Mouse (Mus musculus): ENCODE data around the gene Elmod1. TPM values are rescaled to one million over a fixed set of nuclear protein-coding genes. Genes with fewer than 3 reads are reported as not detected.

The Elmod1 gene
- polyA plus RNA-seq, 1 experiment from 2014 or later, result 1.2 TPM

DNA sequence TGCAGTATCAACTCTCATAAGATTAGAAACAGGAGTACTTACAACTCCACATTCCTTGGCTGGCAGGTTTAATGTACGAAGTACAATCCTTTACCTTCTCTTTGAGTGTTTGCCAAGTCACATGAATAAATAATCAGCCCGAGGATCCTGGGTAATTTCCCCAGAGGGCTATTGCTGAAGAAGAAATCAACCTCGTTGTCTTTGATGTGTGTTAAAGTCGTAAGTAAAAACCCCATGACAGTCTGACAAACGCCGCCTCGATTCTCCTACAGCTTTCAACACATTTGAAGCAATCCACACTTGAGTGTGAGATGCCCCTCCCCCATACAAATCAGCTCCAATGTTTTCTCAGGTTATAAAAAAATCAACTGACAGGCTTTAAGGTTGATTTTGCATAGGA, 44.2 kb downstream of the Elmod1 start:
- 0 out of 2 replicates have a peak, but pooled peaks cover 3% of the 10 kb centered on the region for H3K4me1 ChIP-seq (replicated peaks; ENCODE audit: control insufficient read depth, insufficient read depth, low read length)
- 14% methylated on average over 7 of the region's 7 CpGs for WGBS

DNA sequence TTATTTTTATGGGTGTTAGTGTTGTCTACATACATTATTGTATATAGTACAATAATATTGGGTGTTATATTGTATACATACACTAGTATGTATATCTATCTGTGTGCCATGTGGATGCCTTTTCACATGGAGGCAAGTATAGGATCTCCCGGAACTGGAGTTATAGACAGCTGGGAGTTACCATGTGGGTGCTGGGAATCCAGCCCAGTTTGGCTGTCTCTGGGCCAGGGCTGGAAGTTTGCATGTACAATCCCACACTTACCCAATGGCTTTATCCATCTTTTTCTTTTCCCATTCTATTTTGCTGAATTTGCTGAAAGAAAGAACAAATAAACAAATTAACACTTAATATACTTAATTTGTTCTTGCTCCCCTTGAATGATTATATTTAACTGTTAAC, 54.0 kb downstream of the Elmod1 start:
- WGBS, result 94% methylated on average over 1 of the region's 1 CpGs
- Histone ChIP-seq H3K9ac (ENCODE audit: low read length) (no peak overlapping the region), H3K4me1 (replicated peaks; ENCODE audit: control insufficient read depth, insufficient read depth, low read length) (no peaks in the 10 kb centered on the region), H3K4me3 (ENCODE audit: low read depth, low read length) (no peak overlapping the region), H3K9me3 (ENCODE audit: control insufficient read depth, low read length) (no peaks in the 10 kb centered on the region), H3K36me3 (ENCODE audit: control insufficient read depth, insufficient read depth, low read length) (no peaks in the 10 kb centered on the region), H3K27ac (ENCODE audit: low read depth) (no peak overlapping the region), H3K27me3 (replicated peaks; ENCODE audit: control insufficient read depth, insufficient read depth, low read length) (no peaks in the 10 kb centered on the region), H3K4me2 (ENCODE audit: low read length) (no peak overlapping the region)
- no peak for ATAC-seq (replicated peaks; ENCODE audit: low FRiP score, low TSS enrichment, low read depth)
- DNase-seq (ENCODE audit: low spot score), result no peak

More for the DNA sequence above, 44.2 kb downstream of the Elmod1 start:
- no peak overlapping the region for H3K4me3 ChIP-seq (ENCODE audit: low read depth, low read length)
- ATAC-seq (replicated peaks; ENCODE audit: low FRiP score, low TSS enrichment, low read depth) (no peak), DNase-seq (ENCODE audit: low spot score) (no peak)
- H3K27me3 ChIP-seq (replicated peaks; ENCODE audit: control insufficient read depth, insufficient read depth, low read length), result no peaks in the 10 kb centered on the region
- H3K9ac ChIP-seq (ENCODE audit: low read length), result no peak overlapping the region
- H3K36me3 ChIP-seq (ENCODE audit: control insufficient read depth, insufficient read depth, low read length), result no peaks in the 10 kb centered on the region
- H3K4me2 ChIP-seq (ENCODE audit: low read length), result no peak overlapping the region
- H3K27ac ChIP-seq (ENCODE audit: low read depth), result no peak overlapping the region
- no peaks in the 10 kb centered on the region for H3K9me3 ChIP-seq (ENCODE audit: control insufficient read depth, low read length)

DNA sequence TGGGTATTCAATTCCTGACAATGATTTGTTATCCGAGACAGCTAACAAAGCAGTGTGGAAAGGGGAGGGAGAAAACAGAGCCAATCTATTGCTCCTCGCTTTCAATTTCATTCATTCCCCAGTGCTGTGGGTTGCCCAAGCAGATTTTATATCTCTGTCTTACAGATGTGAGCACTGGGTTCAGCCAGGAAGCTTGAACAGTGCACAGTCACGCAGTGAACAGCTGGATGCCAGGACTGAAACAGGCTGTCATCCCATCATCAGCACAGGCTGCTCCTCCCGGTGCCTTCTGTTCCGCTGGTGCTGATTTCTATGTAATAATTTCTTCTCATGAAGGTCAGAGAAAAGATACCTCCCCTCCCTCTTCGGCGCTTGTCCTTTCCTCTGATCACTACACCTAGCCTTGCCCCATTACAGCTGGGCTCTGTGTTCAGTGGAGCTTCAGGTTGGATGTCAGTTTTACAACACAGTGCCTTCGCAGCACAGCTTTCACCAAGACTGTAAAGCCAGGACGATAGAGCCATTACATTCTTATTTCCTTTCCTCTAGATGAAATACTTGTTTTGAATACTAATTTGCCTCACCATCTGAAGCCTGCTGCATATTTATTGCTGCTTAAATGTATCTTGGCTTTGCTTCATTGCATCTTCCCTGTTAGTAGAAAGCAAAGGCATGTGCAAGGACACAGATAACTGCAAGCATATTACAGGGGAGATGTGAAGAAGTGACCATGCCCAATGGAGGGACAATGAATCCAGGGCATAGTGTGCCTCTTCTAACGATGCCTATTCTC, 59.0 kb downstream of the Elmod1 start:
- H3K36me3 ChIP-seq (ENCODE audit: control insufficient read depth, insufficient read depth, low read length), result no peaks in the 10 kb centered on the region
- ATAC-seq (replicated peaks; ENCODE audit: low FRiP score, low TSS enrichment, low read depth) (no peak), DNase-seq (ENCODE audit: low spot score) (no peak)
- H3K9me3 ChIP-seq (ENCODE audit: control insufficient read depth, low read length), result no peaks in the 10 kb centered on the region
- H3K9ac ChIP-seq (ENCODE audit: low read length), result no peak overlapping the region
- H3K4me2 ChIP-seq (ENCODE audit: low read length), result no peak overlapping the region
- no peak overlapping the region for H3K27ac ChIP-seq (ENCODE audit: low read depth)
- WGBS, result 74% methylated on average over 10 of the region's 10 CpGs
- H3K4me3 ChIP-seq (ENCODE audit: low read depth, low read length), result no peak overlapping the region
- no peaks in the 10 kb centered on the region for H3K27me3 ChIP-seq (replicated peaks; ENCODE audit: control insufficient read depth, insufficient read depth, low read length)
- H3K4me1 ChIP-seq (replicated peaks; ENCODE audit: control insufficient read depth, insufficient read depth, low read length), result no peaks in the 10 kb centered on the region

DNA sequence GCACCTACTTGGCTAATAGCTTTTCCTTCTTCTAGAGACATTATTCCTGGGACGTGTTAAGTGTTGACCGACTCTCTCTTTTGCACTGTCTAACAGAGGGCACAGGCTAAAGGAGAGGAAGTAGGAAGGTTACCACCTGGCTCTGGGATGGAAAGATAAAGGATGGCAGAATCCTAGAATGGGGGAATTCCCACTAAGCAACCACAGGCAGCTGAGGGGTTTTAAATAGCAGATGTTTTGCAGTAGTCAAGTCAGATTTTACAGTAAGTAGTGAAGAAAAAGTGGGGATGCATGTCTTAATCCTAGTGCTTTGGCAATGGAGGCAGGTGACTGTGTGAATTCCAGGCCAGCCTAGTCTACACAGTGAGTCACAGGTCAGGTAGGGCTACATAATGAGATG, 64.3 kb downstream of the Elmod1 start:
- Histone ChIP-seq H3K27me3 (replicated peaks; ENCODE audit: control insufficient read depth, insufficient read depth, low read length) (no peaks in the 10 kb centered on the region), H3K36me3 (ENCODE audit: control insufficient read depth, insufficient read depth, low read length) (no peaks in the 10 kb centered on the region)

DNA sequence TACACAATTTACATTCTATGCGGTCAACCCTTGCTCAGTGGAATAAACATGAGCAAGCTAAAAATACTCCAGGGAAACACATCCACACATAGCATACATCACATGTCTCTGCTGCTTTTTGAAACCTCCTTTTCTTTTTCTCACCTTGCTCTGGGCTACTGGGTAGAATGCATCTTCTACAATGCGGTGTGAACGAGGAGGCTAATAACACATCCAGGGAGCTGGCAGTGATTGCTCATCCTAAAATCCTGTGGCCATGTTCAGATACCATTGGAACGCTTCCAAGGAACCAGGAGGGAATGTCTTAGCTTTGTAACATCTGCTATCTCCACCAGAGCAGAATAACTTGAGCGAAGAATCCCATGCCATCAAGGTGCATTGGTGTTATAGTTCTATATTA, 64.8 kb downstream of the Elmod1 start:
- H3K4me2 ChIP-seq (ENCODE audit: low read length), result no peak overlapping the region
- no peak for DNase-seq (ENCODE audit: low spot score)
- 66% methylated on average over 5 of the region's 5 CpGs for WGBS

More for the DNA sequence above, 64.3 kb downstream of the Elmod1 start:
- DNase-seq (ENCODE audit: low spot score), result no peak
- Histone ChIP-seq H3K4me3 (ENCODE audit: low read depth, low read length) (no peak overlapping the region), H3K4me1 (replicated peaks; ENCODE audit: control insufficient read depth, insufficient read depth, low read length) (no peaks in the 10 kb centered on the region), H3K9me3 (ENCODE audit: control insufficient read depth, low read length) (no peaks in the 10 kb centered on the region), H3K4me2 (ENCODE audit: low read length) (no peak overlapping the region), H3K27ac (ENCODE audit: low read depth) (no peak overlapping the region), H3K9ac (ENCODE audit: low read length) (no peak overlapping the region)
- WGBS, result 79% methylated on average over 2 of the region's 2 CpGs
- no peak for ATAC-seq (replicated peaks; ENCODE audit: low FRiP score, low TSS enrichment, low read depth)

DNA sequence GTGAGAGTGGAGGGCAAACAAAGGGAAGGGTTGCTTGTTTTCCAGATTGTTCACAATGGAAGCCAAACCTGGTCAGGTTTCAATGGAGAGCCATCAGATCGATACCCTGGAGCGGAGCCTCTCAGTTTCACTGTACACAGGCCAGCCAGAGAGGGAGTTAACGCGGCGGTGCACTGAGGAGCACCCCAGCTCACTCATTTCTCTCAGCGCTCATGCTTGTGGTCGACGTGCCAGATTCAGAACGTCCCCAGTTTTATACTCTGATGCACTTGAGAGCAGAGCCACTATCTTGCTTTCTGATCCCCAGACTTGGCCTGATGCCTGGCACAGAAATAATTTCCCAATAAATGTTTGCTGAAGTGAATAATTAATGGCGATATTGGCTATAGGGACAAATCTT, 68.3 kb downstream of the Elmod1 start:
- no peaks in the 10 kb centered on the region for H3K36me3 ChIP-seq (ENCODE audit: control insufficient read depth, insufficient read depth, low read length)
- H3K4me2 ChIP-seq (ENCODE audit: low read length), result no peak overlapping the region
- ATAC-seq (replicated peaks; ENCODE audit: low FRiP score, low TSS enrichment, low read depth), result no peak

More for the DNA sequence above, 64.8 kb downstream of the Elmod1 start:
- no peaks in the 10 kb centered on the region for H3K36me3 ChIP-seq (ENCODE audit: control insufficient read depth, insufficient read depth, low read length)
- no peaks in the 10 kb centered on the region for H3K27me3 ChIP-seq (replicated peaks; ENCODE audit: control insufficient read depth, insufficient read depth, low read length)
- H3K9ac ChIP-seq (ENCODE audit: low read length), result no peak overlapping the region
- no peak overlapping the region for H3K4me3 ChIP-seq (ENCODE audit: low read depth, low read length)
- H3K9me3 ChIP-seq (ENCODE audit: control insufficient read depth, low read length), result no peaks in the 10 kb centered on the region
- no peak overlapping the region for H3K27ac ChIP-seq (ENCODE audit: low read depth)
- no peak for ATAC-seq (replicated peaks; ENCODE audit: low FRiP score, low TSS enrichment, low read depth)
- H3K4me1 ChIP-seq (replicated peaks; ENCODE audit: control insufficient read depth, insufficient read depth, low read length), result no peaks in the 10 kb centered on the region

DNA sequence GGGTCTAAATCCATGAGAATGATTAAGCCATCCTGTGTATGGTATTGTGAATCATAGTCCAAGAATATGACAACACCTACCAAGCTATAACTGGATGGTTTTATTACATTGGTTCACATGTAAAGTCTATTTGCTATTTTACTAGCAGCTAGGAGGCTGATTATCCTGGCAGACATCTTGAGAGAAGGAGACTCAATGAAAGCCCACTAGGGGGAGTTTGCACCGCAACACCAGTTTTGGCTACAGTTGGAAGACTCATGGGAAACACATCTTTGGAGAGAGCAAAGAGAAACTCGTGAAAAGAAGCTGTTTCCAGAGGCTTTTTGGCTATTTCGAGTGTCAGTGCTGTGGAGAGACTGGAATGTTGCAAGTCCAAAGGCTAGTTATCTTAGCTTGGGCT, 69.7 kb downstream of the Elmod1 start:
- 44% methylated on average over 3 of the region's 3 CpGs for WGBS
- H3K4me1 ChIP-seq (replicated peaks; ENCODE audit: control insufficient read depth, insufficient read depth, low read length), result no peaks in the 10 kb centered on the region
- H3K4me2 ChIP-seq (ENCODE audit: low read length), result no peak overlapping the region
- no peak overlapping the region for H3K4me3 ChIP-seq (ENCODE audit: low read depth, low read length)
- DNase-seq (ENCODE audit: low spot score) (no peak), ATAC-seq (replicated peaks; ENCODE audit: low FRiP score, low TSS enrichment, low read depth) (no peak)
- no peaks in the 10 kb centered on the region for H3K36me3 ChIP-seq (ENCODE audit: control insufficient read depth, insufficient read depth, low read length)
- H3K9me3 ChIP-seq (ENCODE audit: control insufficient read depth, low read length), result no peaks in the 10 kb centered on the region
- no peak overlapping the region for H3K9ac ChIP-seq (ENCODE audit: low read length)
- no peak overlapping the region for H3K27ac ChIP-seq (ENCODE audit: low read depth)
- no peaks in the 10 kb centered on the region for H3K27me3 ChIP-seq (replicated peaks; ENCODE audit: control insufficient read depth, insufficient read depth, low read length)

More for the DNA sequence above, 68.3 kb downstream of the Elmod1 start:
- Histone ChIP-seq H3K4me3 (ENCODE audit: low read depth, low read length) (no peak overlapping the region), H3K9ac (ENCODE audit: low read length) (no peak overlapping the region), H3K4me1 (replicated peaks; ENCODE audit: control insufficient read depth, insufficient read depth, low read length) (no peaks in the 10 kb centered on the region), H3K27me3 (replicated peaks; ENCODE audit: control insufficient read depth, insufficient read depth, low read length) (no peaks in the 10 kb centered on the region), H3K9me3 (ENCODE audit: control insufficient read depth, low read length) (no peaks in the 10 kb centered on the region), H3K27ac (ENCODE audit: low read depth) (no peak overlapping the region)
- DNase-seq (ENCODE audit: low spot score), result no peak
- 84% methylated on average over 10 of the region's 10 CpGs for WGBS

DNA sequence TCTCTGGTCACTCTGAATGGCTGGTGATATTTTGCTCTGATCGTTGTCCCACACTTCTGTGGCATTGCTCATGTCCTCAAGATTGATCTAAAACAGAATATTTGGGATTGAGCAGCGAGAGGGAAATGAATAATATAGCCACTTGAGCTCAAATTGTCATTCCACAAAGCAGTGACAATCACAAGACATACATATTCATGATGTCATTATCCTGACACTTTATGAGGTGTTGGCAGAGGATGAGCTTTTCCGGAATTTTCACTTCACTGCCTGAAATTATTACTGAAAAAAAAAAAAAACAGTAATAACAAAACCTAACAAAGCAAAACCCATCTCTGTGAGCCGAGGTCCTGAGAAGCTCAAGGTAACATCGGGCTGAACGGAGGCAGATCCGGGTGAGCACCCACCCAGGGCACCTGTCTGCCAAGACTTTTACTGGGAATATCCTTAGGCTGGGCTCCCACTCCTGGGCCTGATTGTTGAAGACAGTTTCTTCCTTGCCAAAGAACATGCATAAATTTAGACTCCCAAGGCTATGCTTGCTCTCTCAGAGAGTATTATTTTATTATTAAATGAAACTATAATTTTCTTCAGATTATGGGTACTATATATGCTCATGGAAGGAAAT, 71.8 kb downstream of the Elmod1 start:
- H3K36me3 ChIP-seq (ENCODE audit: control insufficient read depth, insufficient read depth, low read length), result no peaks in the 10 kb centered on the region
- DNase-seq (ENCODE audit: low spot score) (no peak), ATAC-seq (replicated peaks; ENCODE audit: low FRiP score, low TSS enrichment, low read depth) (no peak)
- H3K9me3 ChIP-seq (ENCODE audit: control insufficient read depth, low read length), result no peaks in the 10 kb centered on the region
- H3K9ac ChIP-seq (ENCODE audit: low read length), result no peak overlapping the region
- no peaks in the 10 kb centered on the region for H3K27me3 ChIP-seq (replicated peaks; ENCODE audit: control insufficient read depth, insufficient read depth, low read length)
- H3K4me2 ChIP-seq (ENCODE audit: low read length), result no peak overlapping the region
- H3K4me3 ChIP-seq (ENCODE audit: low read depth, low read length), result no peak overlapping the region
- H3K27ac ChIP-seq (ENCODE audit: low read depth), result no peak overlapping the region
- H3K4me1 ChIP-seq (replicated peaks; ENCODE audit: control insufficient read depth, insufficient read depth, low read length), result no peaks in the 10 kb centered on the region
- 87% methylated on average over 7 of the region's 7 CpGs for WGBS

DNA sequence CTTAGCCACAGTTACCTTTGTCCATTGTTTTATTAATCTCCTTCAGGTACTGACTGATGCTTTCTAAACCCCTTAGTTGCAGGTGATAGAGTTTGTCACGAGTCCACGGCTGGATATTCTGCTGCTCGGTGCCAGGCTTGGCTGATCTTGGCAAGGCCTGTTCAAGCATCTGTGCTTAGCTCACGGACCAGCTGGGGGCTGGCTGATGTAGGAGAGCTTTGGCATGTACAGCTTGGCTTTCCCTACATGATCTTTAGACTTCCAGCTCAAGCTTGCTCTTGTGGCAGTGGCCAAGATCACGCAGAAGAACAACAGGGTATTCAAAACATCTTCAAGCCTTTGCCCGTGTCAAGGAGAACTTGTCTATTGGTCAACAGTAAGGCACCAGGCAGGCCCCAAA, 75.3 kb downstream of the Elmod1 start:
- H3K4me3 ChIP-seq (ENCODE audit: low read depth, low read length), result no peak overlapping the region
- DNase-seq (ENCODE audit: low spot score), result no peak
- H3K9ac ChIP-seq (ENCODE audit: low read length), result no peak overlapping the region
- H3K36me3 ChIP-seq (ENCODE audit: control insufficient read depth, insufficient read depth, low read length), result no peaks in the 10 kb centered on the region
- no peaks in the 10 kb centered on the region for H3K9me3 ChIP-seq (ENCODE audit: control insufficient read depth, low read length)
- WGBS, result 86% methylated on average over 6 of the region's 6 CpGs
- no peak overlapping the region for H3K4me2 ChIP-seq (ENCODE audit: low read length)
- no peaks in the 10 kb centered on the region for H3K27me3 ChIP-seq (replicated peaks; ENCODE audit: control insufficient read depth, insufficient read depth, low read length)
- H3K4me1 ChIP-seq (replicated peaks; ENCODE audit: control insufficient read depth, insufficient read depth, low read length), result no peaks in the 10 kb centered on the region
- ATAC-seq (replicated peaks; ENCODE audit: low FRiP score, low TSS enrichment, low read depth), result no peak
- H3K27ac ChIP-seq (ENCODE audit: low read depth), result no peak overlapping the region

All from intestine, embryonic 14.5 days (tissue).